Mouse (Mus musculus): ENCODE results near the gene Slf1. TPM values are rescaled to one million over a fixed set of nuclear protein-coding genes. Genes with fewer than 3 reads are reported as not detected.

The Slf1 gene
- polyA plus RNA-seq, 1 experiment from 2014 or later: 42.4 TPM

GRCm38 (mm10) chr13:77049736-77050135 lies 85.5 kb downstream of the Slf1 start:
- 88% methylated on average over 3 of the region's 3 CpGs for WGBS
- Histone ChIP-seq H3K4me2 (replicated peaks) (no peak overlapping the region), H3K27ac (no peak overlapping the region), H3K9ac (no peak overlapping the region), H3K9me3 (replicated peaks) (no peaks in the 10 kb centered on the region), H3K4me3 (no peak overlapping the region), H3K36me3 (no peaks in the 10 kb centered on the region), H3K4me1 (0 out of 2 replicates have a peak, but pooled peaks cover 3% of the 10 kb centered on the region), H3K27me3 (no peaks in the 10 kb centered on the region)
- ATAC-seq (ENCODE audit: low FRiP score): no peak

- Histone ChIP-seq H3K4me2 (replicated peaks) (no peak overlapping the region), H3K36me3 (no peaks in the 10 kb centered on the region), H3K9me3 (replicated peaks) (no peaks in the 10 kb centered on the region), H3K4me1 (0 out of 2 replicates have a peak, but pooled peaks cover 3% of the 10 kb centered on the region), H3K9ac (no peak overlapping the region), H3K4me3 (no peak overlapping the region), H3K27me3 (no peaks in the 10 kb centered on the region), H3K27ac (no peak overlapping the region)
- no peak for ATAC-seq (ENCODE audit: low FRiP score)
- WGBS: 93% methylated on average over 1 of the region's 1 CpGs
Observed at GRCm38 (mm10) chr13:77048461-77048860, 86.8 kb downstream of the Slf1 start.

DNA sequence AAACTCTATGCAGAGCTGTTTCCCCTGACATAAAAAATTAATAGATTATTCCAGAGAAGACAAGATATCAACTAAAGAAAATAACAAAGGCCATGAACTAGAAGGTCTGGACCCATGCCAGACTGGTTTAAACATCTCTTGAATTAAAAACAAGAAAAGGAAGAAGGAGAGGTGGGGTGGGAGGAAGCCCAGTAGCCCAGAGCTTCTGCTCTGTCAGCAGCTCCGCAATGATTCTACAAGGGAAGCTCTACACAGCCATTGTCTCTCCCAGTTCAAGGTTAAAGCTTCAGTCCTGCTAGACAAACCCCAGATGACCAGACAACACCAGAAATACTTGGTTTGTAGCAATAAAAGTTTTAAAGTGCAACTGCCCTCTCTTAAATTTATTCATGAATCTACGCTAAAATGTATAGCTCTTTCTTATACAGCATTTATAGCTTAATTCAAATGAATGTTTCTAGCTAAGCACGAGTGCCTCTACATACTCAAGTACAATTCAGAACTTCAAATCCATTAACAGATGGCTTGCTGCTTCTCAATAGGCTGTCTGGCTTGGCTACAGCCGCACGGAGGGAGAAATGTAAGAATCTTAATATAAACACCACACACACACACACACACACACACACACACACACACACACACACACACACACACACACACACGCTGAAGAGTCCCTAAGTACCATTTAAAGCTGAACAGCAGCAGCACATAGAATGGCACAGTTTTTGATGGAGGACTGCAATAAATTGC lies 87.9 kb downstream of the Slf1 start:
- Histone ChIP-seq H3K9ac (no peak overlapping the region), H3K36me3 (no peaks in the 10 kb centered on the region), H3K4me3 (no peak overlapping the region), H3K27me3 (no peaks in the 10 kb centered on the region), H3K4me1 (0 out of 2 replicates have a peak, but pooled peaks cover 3% of the 10 kb centered on the region), H3K9me3 (replicated peaks) (no peaks in the 10 kb centered on the region), H3K4me2 (replicated peaks) (no peak overlapping the region), H3K27ac (no peak overlapping the region)
- 76% methylated on average over 6 of the region's 6 CpGs for WGBS
- peak; percentile 51 for ATAC-seq (ENCODE audit: low FRiP score)

- Histone ChIP-seq H3K4me3 (no peak overlapping the region), H3K9ac (no peak overlapping the region), H3K27ac (no peak overlapping the region), H3K4me1 (0 out of 2 replicates have a peak, but pooled peaks cover 3% of the 10 kb centered on the region), H3K9me3 (replicated peaks) (no peaks in the 10 kb centered on the region), H3K36me3 (no peaks in the 10 kb centered on the region), H3K27me3 (no peaks in the 10 kb centered on the region), H3K4me2 (replicated peaks) (no peak overlapping the region)
- 66% methylated on average over 10 of the region's 10 CpGs for WGBS
- ATAC-seq (ENCODE audit: low FRiP score): peak; percentile 66
Observed at GRCm38 (mm10) chr13:77046416-77046815, 88.9 kb downstream of the Slf1 start.

DNA sequence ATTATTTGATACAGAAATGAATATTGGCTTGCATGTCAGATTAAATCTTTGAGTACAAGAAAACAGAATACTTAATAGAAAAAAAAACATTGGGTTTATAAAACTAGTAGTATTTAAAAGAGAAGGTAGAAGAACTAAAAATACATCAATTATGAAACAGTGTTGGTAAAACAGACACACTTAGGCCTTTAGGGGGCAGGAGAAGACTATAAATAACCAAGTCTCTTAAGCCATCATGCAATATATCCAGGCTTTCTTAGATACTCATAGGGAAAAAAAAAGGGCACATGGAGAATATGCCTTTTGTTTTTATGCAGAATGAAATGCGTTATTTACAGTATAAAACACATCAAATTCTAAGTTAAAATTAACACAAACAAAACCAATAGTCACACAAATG lies 89.9 kb downstream of the Slf1 start:
- WGBS: 83% methylated on average over 1 of the region's 1 CpGs
- 0 out of 2 replicates have a peak, but pooled peaks have one; percentile 55 for ATAC-seq (ENCODE audit: low FRiP score)
- H3K9ac ChIP-seq: no peak overlapping the region
- H3K36me3 ChIP-seq: no peaks in the 10 kb centered on the region
- H3K27me3 ChIP-seq: no peaks in the 10 kb centered on the region
- H3K27ac ChIP-seq: no peak overlapping the region
- no peak overlapping the region for H3K4me3 ChIP-seq
- H3K9me3 ChIP-seq (replicated peaks): no peaks in the 10 kb centered on the region
- no peak overlapping the region for H3K4me2 ChIP-seq (replicated peaks)
- H3K4me1 ChIP-seq: 0 out of 2 replicates have a peak, but pooled peaks cover 3% of the 10 kb centered on the region

GRCm38 (mm10) chr13:77043375-77043774 lies 91.9 kb downstream of the Slf1 start:
- Histone ChIP-seq H3K9me3 (replicated peaks) (no peaks in the 10 kb centered on the region), H3K36me3 (no peaks in the 10 kb centered on the region), H3K4me1 (0 out of 2 replicates have a peak, but pooled peaks cover 3% of the 10 kb centered on the region), H3K4me3 (no peak overlapping the region), H3K4me2 (replicated peaks) (no peak overlapping the region), H3K9ac (no peak overlapping the region), H3K27me3 (no peaks in the 10 kb centered on the region), H3K27ac (no peak overlapping the region)
- no peak for ATAC-seq (ENCODE audit: low FRiP score)
- 97% methylated on average over 1 of the region's 1 CpGs for WGBS

- Histone ChIP-seq H3K9ac (no peak overlapping the region), H3K4me1 (no peaks in the 10 kb centered on the region), H3K27me3 (no peaks in the 10 kb centered on the region), H3K4me3 (no peak overlapping the region), H3K4me2 (replicated peaks) (no peak overlapping the region), H3K36me3 (no peaks in the 10 kb centered on the region), H3K27ac (no peak overlapping the region), H3K9me3 (replicated peaks) (no peaks in the 10 kb centered on the region)
- no peak for ATAC-seq (ENCODE audit: low FRiP score)
- WGBS: 70% methylated on average over 5 of the region's 5 CpGs
Observed at GRCm38 (mm10) chr13:77029594-77029993, 105.7 kb downstream of the Slf1 start.

- Histone ChIP-seq H3K4me1 (no peaks in the 10 kb centered on the region), H3K4me3 (no peak overlapping the region), H3K4me2 (replicated peaks) (no peak overlapping the region), H3K9me3 (replicated peaks) (no peaks in the 10 kb centered on the region), H3K27ac (no peak overlapping the region), H3K36me3 (no peaks in the 10 kb centered on the region), H3K9ac (no peak overlapping the region), H3K27me3 (no peaks in the 10 kb centered on the region)
- no peak for ATAC-seq (ENCODE audit: low FRiP score)
- WGBS: 84% methylated on average over 2 of the region's 2 CpGs
Observed at GRCm38 (mm10) chr13:77018851-77019250, 116.4 kb downstream of the Slf1 start.

DNA sequence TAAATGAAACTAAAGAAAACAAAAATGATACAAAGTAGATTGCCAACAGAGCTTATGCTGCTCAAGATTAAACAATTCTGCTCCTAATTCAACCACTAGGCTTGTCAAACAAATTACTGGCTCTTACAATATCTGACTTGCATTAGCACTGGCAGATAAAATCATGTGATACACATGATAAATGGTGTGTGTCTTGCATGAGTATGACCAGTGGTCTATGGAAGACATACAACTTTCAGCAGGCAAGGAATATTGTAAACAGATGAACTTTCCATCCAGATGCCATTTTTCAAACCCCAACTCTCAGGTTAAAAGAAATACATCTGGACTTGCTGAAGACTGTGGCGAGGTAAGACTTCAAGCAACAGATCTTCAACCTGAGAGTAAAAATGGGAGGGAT lies 131.6 kb downstream of the Slf1 start:
- H3K4me3 ChIP-seq: no peak overlapping the region

DNA sequence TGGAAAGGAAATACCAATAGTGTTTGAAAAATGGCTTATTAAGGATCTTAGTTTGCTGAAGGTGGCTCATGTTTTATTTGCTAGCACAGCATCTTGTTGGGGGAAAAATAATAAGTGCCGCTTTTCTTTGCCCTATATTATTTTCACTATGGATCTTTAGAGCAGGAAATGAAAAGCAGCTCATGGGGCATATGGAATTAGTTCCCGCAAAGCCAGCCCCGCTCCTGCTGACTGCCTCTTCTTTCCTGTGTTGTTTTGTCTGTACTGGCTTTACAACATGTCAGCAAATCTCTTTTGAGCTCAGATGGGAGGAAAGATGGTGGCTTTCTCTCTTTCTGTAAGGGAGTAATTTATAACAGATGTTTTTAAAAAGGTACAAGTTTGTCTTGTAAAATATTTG lies 132.6 kb downstream of the Slf1 start:
- no peaks in the 10 kb centered on the region for H3K36me3 ChIP-seq
- H3K4me2 ChIP-seq (replicated peaks): no peak overlapping the region
- H3K9me3 ChIP-seq (replicated peaks): no peaks in the 10 kb centered on the region
- H3K27ac ChIP-seq: no peak overlapping the region
- H3K4me3 ChIP-seq: no peak overlapping the region
- no peaks in the 10 kb centered on the region for H3K27me3 ChIP-seq
- ATAC-seq (ENCODE audit: low FRiP score): no peak
- no peaks in the 10 kb centered on the region for H3K4me1 ChIP-seq
- H3K9ac ChIP-seq: no peak overlapping the region
- WGBS: 60% methylated on average over 3 of the region's 3 CpGs

More for the DNA sequence above, 131.6 kb downstream of the Slf1 start:
- Histone ChIP-seq H3K27ac (no peak overlapping the region), H3K36me3 (no peaks in the 10 kb centered on the region), H3K27me3 (no peaks in the 10 kb centered on the region), H3K9ac (no peak overlapping the region), H3K4me1 (no peaks in the 10 kb centered on the region), H3K4me2 (replicated peaks) (no peak overlapping the region), H3K9me3 (replicated peaks) (no peaks in the 10 kb centered on the region)
- WGBS: 83% methylated on average over 1 of the region's 1 CpGs
- no peak for ATAC-seq (ENCODE audit: low FRiP score)

Other genes starting within 250 kb of the Slf1 start
- gene 2210408I21Rik, start 67 bp upstream of the Slf1 start, polyA plus RNA-seq (2016; fragmentation: Nextera tagmentation; extraction: Ambion mirVana): 11.6 and 12.4 TPM in 2 replicates